Mouse (Mus musculus) CH12.LX (cell line): ENCODE data around the gene Serf1. TPM values are rescaled to one million over a fixed set of nuclear protein-coding genes. Genes with fewer than 3 reads are reported as not detected.

ENCODE experiments used
- polyA plus RNA-seq: library from polyadenylated mRNA; unstranded; fragments of >175 nt; gene quantifications from 2 replicates; pipeline ENCODE4 v1.2.1, GENCODE M21; 2012; ENCODE audit warnings: low read depth; ENCODE audit not compliant: insufficient read length
- total RNA-seq, 2 experiments: library from RNA; depleted of rRNA; stranded (reverse); fragments of 300-350 nt in 1 of 2; fragments of >200 nt in 1 of 2; gene quantifications; 2 replicates each; pipeline ENCODE4 v1.2.3; 2012 to 2014

The Serf1 gene
- total and polyA plus RNA-seq, 3 experiments = 10.9 to 16.7 (median 12.5) TPM

Other genes with a start within 250 kb of the Serf1 start
- not detected in 2 replicates for gene Cartpt, start 206.9 kb upstream of the Serf1 start, total RNA-seq (2012; rRNA removed)
- gene Cartpt, start 206.9 kb upstream of the Serf1 start, total RNA-seq (2014; rRNA removed) = not detected in 2 replicates
- not detected in 2 replicates for gene Cartpt, start 206.9 kb upstream of the Serf1 start, polyA plus RNA-seq
- 19.5 and 20.6 TPM in 2 replicates for gene Mccc2, start 92.4 kb upstream of the Serf1 start, total RNA-seq (2012; rRNA removed)
- gene Mccc2, start 92.4 kb upstream of the Serf1 start, total RNA-seq (2014; rRNA removed) = 22.3 and 26.2 TPM in 2 replicates
- gene Mccc2, start 92.4 kb upstream of the Serf1 start, polyA plus RNA-seq = 19.0 and 21.7 TPM in 2 replicates
- gene Bdp1, start 3.9 kb upstream of the Serf1 start, total RNA-seq (2012; rRNA removed) = 20.0 and 23.7 TPM in 2 replicates
- gene Bdp1, start 3.9 kb upstream of the Serf1 start, total RNA-seq (2014; rRNA removed) = 24.2 and 24.7 TPM in 2 replicates
- 22.0 and 22.9 TPM in 2 replicates for gene Bdp1, start 3.9 kb upstream of the Serf1 start, polyA plus RNA-seq
- gene Smn1, start 16.8 kb downstream of the Serf1 start, total RNA-seq (2012; rRNA removed) = 31.2 and 36.7 TPM in 2 replicates
- 27.7 and 35.0 TPM in 2 replicates for gene Smn1, start 16.8 kb downstream of the Serf1 start, total RNA-seq (2014; rRNA removed)
- 122 and 141 TPM in 2 replicates for gene Smn1, start 16.8 kb downstream of the Serf1 start, polyA plus RNA-seq
- gene Naip2, start 94.1 kb downstream of the Serf1 start, total RNA-seq (2012; rRNA removed) = 10.8 and 12.8 TPM in 2 replicates
- gene Naip2, start 94.1 kb downstream of the Serf1 start, total RNA-seq (2014; rRNA removed) = 13.3 and 14.4 TPM in 2 replicates
- 12.6 TPM in 2 replicates for gene Naip2, start 94.1 kb downstream of the Serf1 start, polyA plus RNA-seq
- gene Naip5, start 138.3 kb downstream of the Serf1 start, total RNA-seq (2012; rRNA removed) = 5.0 and 7.1 TPM in 2 replicates
- 8.2 and 10.6 TPM in 2 replicates for gene Naip5, start 138.3 kb downstream of the Serf1 start, total RNA-seq (2014; rRNA removed)
- 8.7 and 10.0 TPM in 2 replicates for gene Naip5, start 138.3 kb downstream of the Serf1 start, polyA plus RNA-seq
- gene Naip6, start 209.7 kb downstream of the Serf1 start, total RNA-seq (2012; rRNA removed) = 2.9 and 3.4 TPM in 2 replicates
- gene Naip6, start 209.7 kb downstream of the Serf1 start, total RNA-seq (2014; rRNA removed) = 2.8 and 3.0 TPM in 2 replicates
- 7.1 and 7.9 TPM in 2 replicates for gene Naip6, start 209.7 kb downstream of the Serf1 start, polyA plus RNA-seq